Mouse (Mus musculus) layer of hippocampus, postnatal 14 days (tissue): ENCODE measurements around the gene Kmt5b. TPM values are rescaled to one million over a fixed set of nuclear protein-coding genes. Genes with fewer than 3 reads are reported as not detected.

Experiments used
- DNase-seq, 2 experiments: peaks; one replicate each; pipeline ENCODE4 v3.0.0; 2021 to 2022; ENCODE audit warnings: low spot score in 2 of 2, mixed read lengths in 1 of 2
- total RNA-seq, 2 experiments: library from RNA; stranded (reverse); gene quantifications; 2 replicates each; pipeline ENCODE4 v1.2.3; 2021

The Kmt5b gene
- total RNA-seq, 2 experiments from 2014 or later: 59.0 to 61.5 TPM

- DNase-seq: no peak
Measured at GRCm38 (mm10) chr19:3864960-3865359, 97.7 kb downstream of the Kmt5b start.

Other genes with a start within 250 kb of the Kmt5b start
- 10 to 100 TPM; 84.7 to 87.9 TPM for gene Ppp6r3, start 191.7 kb upstream of the Kmt5b start, total RNA-seq
- 10 to 100 TPM; 13.7 to 14.8 TPM for gene Lrp5, start 80.9 kb upstream of the Kmt5b start, total RNA-seq
- gene 1810055G02Rik, start 59.1 kb upstream of the Kmt5b start, total RNA-seq: 10 to 100 TPM; 35.5 to 40.3 TPM
- 100 to 1,000 TPM in 1 of 2 experiments, 10 to 100 TPM in 1; 98.8 to 100 TPM for gene Chka, start 84.4 kb downstream of the Kmt5b start, total RNA-seq
- gene Tcirg1, start 139.7 kb downstream of the Kmt5b start, total RNA-seq: 10 to 100 TPM; 15.4 to 20.2 TPM
- gene Ndufs8, start 145.4 kb downstream of the Kmt5b start, total RNA-seq: 100 to 1,000 TPM; 130 TPM
- 1 to 10 TPM; 2.8 TPM for gene Aldh3b1, start 162.4 kb downstream of the Kmt5b start, total RNA-seq
- 10 to 100 TPM; 17.1 to 18.1 TPM for gene Unc93b1, start 167.8 kb downstream of the Kmt5b start, total RNA-seq
- not detected for gene Aldh3b3, start 191.2 kb downstream of the Kmt5b start, total RNA-seq
- 1 to 10 TPM in 1 of 2 experiments, under 1 TPM in 1; 0.98 to 1.9 TPM for gene Aldh3b2, start 204.9 kb downstream of the Kmt5b start, total RNA-seq
- 1 to 10 TPM; 2.0 to 2.3 TPM for gene Acy3, start 219.1 kb downstream of the Kmt5b start, total RNA-seq
- gene Tbx10, start 225.3 kb downstream of the Kmt5b start, total RNA-seq: not detected
- 10 to 100 TPM; 12.3 to 12.5 TPM for gene Nudt8, start 233.2 kb downstream of the Kmt5b start, total RNA-seq
- 1 to 10 TPM; 1.5 to 2.2 TPM for gene Gm49405, start 233.2 kb downstream of the Kmt5b start, total RNA-seq
- 1 to 10 TPM; 2.3 to 3.0 TPM for gene Doc2g, start 235.9 kb downstream of the Kmt5b start, total RNA-seq
- 100 to 1,000 TPM; 234 to 250 TPM for gene Ndufv1, start 245.4 kb downstream of the Kmt5b start, total RNA-seq